Mouse (Mus musculus) CH12.LX (cell line): ENCODE results near the gene Nelfb. TPM values are rescaled to one million over a fixed set of nuclear protein-coding genes. Genes with fewer than 3 reads are reported as not detected.

Experiments
- DNase-seq: peaks from one replicate; pipeline ENCODE4 v3.0.0-alpha.2; 2013; ENCODE audit errors: extremely low read depth
- H3K27ac ChIP-seq: 2 replicates; pipeline ENCODE4 v1.5.1; 2012; ENCODE audit warnings: low read depth, mild to moderate bottlenecking, control low read depth, moderate library complexity; ENCODE audit not compliant: insufficient read depth
- H3K27me3 ChIP-seq: replicated peaks from 2 replicates; pipeline ENCODE3; 2012; ENCODE audit warnings: inconsistent platforms
- H3K36me3 ChIP-seq, 2 experiments: replicated peaks in 1 of 2; 2 replicates each; pipeline versions ENCODE3 to v1.6.1; 2012; ENCODE audit warnings: inconsistent platforms in 1 of 2, low read length in 1 of 2, mild to moderate bottlenecking in 1 of 2, mixed read lengths in 1 of 2, moderate library complexity in 1 of 2; ENCODE audit not compliant: control insufficient read depth in 1 of 2, insufficient read depth in 1 of 2
- H3K4me1 ChIP-seq, 2 experiments: 2 replicates each; pipeline ENCODE4 v1.6.1; 2012; ENCODE audit warnings: inconsistent platforms in 1 of 2, moderate library complexity in 1 of 2; ENCODE audit not compliant: insufficient read depth in 2 of 2, control insufficient read depth in 1 of 2
- H3K4me2 ChIP-seq: 2 replicates; pipeline ENCODE4 v1.6.1; 2012; ENCODE audit warnings: low read depth, mild to moderate bottlenecking, control low read depth; ENCODE audit not compliant: poor library complexity, insufficient read depth, severe bottlenecking
- H3K4me3 ChIP-seq, 3 experiments: fragments of 150-350 bp in 1 of 3; sonication (generic) in 1 of 3; replicated peaks in 1 of 3; 2 replicates each; pipeline versions ENCODE3 to v1.5.1; 2011 to 2012; ENCODE audit warnings: low read depth in 2 of 3, low read length in 2 of 3, mild to moderate bottlenecking in 2 of 3, moderate library complexity in 2 of 3, control low read depth in 1 of 3, improper control_type of control experiment in 1 of 3, inconsistent platforms in 1 of 3, mixed read lengths in 1 of 3; ENCODE audit not compliant: poor library complexity in 1 of 3
- H3K79me2 ChIP-seq: replicated peaks from 2 replicates; pipeline ENCODE4 v1.6.1; 2012; ENCODE audit warnings: mild to moderate bottlenecking, moderate library complexity; ENCODE audit not compliant: control insufficient read depth, poor library complexity, insufficient read depth, severe bottlenecking; ENCODE audit errors: extremely low read depth
- H3K9ac ChIP-seq: 2 replicates; pipeline ENCODE4 v1.6.1; 2012; ENCODE audit warnings: low read depth, mild to moderate bottlenecking, control low read depth, moderate library complexity; ENCODE audit not compliant: insufficient read depth
- H3K9me3 ChIP-seq: replicated peaks from 2 replicates; pipeline ENCODE3; 2012; ENCODE audit warnings: low read length, inconsistent platforms, mixed read lengths
- BHLHE40 ChIP-seq: IDR thresholded peaks from 2 replicates; pipeline ENCODE4 v1.6.1; 2011; ENCODE audit warnings: mild to moderate bottlenecking, low read depth, low read length, improper control_type of control experiment
- CHD2 ChIP-seq: IDR thresholded peaks from 2 replicates; pipeline ENCODE4 v1.6.1; 2011; ENCODE audit warnings: low read length, improper control_type of control experiment
- ELF1 ChIP-seq: IDR thresholded peaks from 2 replicates; pipeline ENCODE4 v1.6.1; 2014; ENCODE audit warnings: low read depth, mild to moderate bottlenecking, inconsistent platforms, low read length, improper control_type of control experiment
- EP300 ChIP-seq: IDR thresholded peaks from 2 replicates; pipeline ENCODE4 v1.6.1; 2011; ENCODE audit warnings: low read length, improper control_type of control experiment
- IRF4 ChIP-seq: IDR thresholded peaks from 2 replicates; pipeline ENCODE4 v1.6.1; 2014; ENCODE audit warnings: low read depth, mild to moderate bottlenecking, inconsistent platforms, low read length, improper control_type of control experiment
- JUN ChIP-seq: IDR thresholded peaks from 2 replicates; pipeline ENCODE4 v1.6.1; 2011; ENCODE audit warnings: low read depth, mild to moderate bottlenecking, low read length, improper control_type of control experiment, moderate library complexity; ENCODE audit not compliant: insufficient read depth
- JUND ChIP-seq: conservative IDR thresholded peaks from 2 replicates; pipeline ENCODE4 v1.6.1; 2011; ENCODE audit warnings: low read depth, low read length, improper control_type of control experiment
- KAT2A ChIP-seq: IDR thresholded peaks from 2 replicates; pipeline ENCODE4 v1.6.1; 2012; ENCODE audit warnings: low read length, improper control_type of control experiment, inconsistent platforms; ENCODE audit not compliant: insufficient replicate concordance
- MAZ ChIP-seq: IDR thresholded peaks from 2 replicates; pipeline ENCODE4 v1.6.1; 2012; ENCODE audit warnings: low read depth, mild to moderate bottlenecking, inconsistent platforms, low read length, improper control_type of control experiment, moderate library complexity
- MEF2A ChIP-seq: IDR thresholded peaks from 2 replicates; pipeline ENCODE4 v1.6.1; 2014; ENCODE audit warnings: low read depth, mild to moderate bottlenecking, inconsistent platforms, low read length, improper control_type of control experiment, borderline replicate concordance
- MXI1 ChIP-seq: IDR thresholded peaks from 2 replicates; pipeline ENCODE4 v1.6.1; 2011; ENCODE audit warnings: mild to moderate bottlenecking, low read depth, low read length, improper control_type of control experiment
- POLR2A ChIP-seq: IDR thresholded peaks from 2 replicates; pipeline ENCODE4 v1.6.1; 2011; ENCODE audit warnings: low read depth, mild to moderate bottlenecking, improper control_type of control experiment, low read length
- RAD21 ChIP-seq: IDR thresholded peaks from 2 replicates; pipeline ENCODE4 v1.6.1; 2011; ENCODE audit warnings: low read depth, mild to moderate bottlenecking, low read length, improper control_type of control experiment, moderate library complexity
- SMC3 ChIP-seq: IDR thresholded peaks from 2 replicates; pipeline ENCODE4 v1.6.1; 2011; ENCODE audit warnings: low read depth, low read length, improper control_type of control experiment
- TBP ChIP-seq: conservative IDR thresholded peaks from 2 replicates; pipeline ENCODE4 v1.6.1; 2011; ENCODE audit warnings: low read depth, low read length, improper control_type of control experiment
- UBTF ChIP-seq: IDR thresholded peaks from 2 replicates; pipeline ENCODE4 v1.6.1; 2012; ENCODE audit warnings: low read depth, mild to moderate bottlenecking, inconsistent platforms, low read length, improper control_type of control experiment, moderate library complexity
- ZC3H11A ChIP-seq: IDR thresholded peaks from 2 replicates; pipeline ENCODE4 v1.6.1; 2012; ENCODE audit warnings: low read depth, mild to moderate bottlenecking, inconsistent platforms, low read length, improper control_type of control experiment
- ZNF384 ChIP-seq: IDR thresholded peaks from 2 replicates; pipeline ENCODE4 v1.6.1; 2012; ENCODE audit warnings: low read depth, low read length, improper control_type of control experiment, inconsistent platforms
- dilution Hi-C: fragments of 300-500 bp; cut with MboI; formaldehyde crosslinking; loops from 2 replicates; pipeline ENCODE4 v1.14.3; 2020; ENCODE audit warnings: low sequenced_read_pairs; ENCODE audit not compliant: extremely low pct_unique_long_range_greater_than_20kb, extremely low pct_ligation_motif_present
- in situ Hi-C: fragments of 300-500 bp; cut with MboI; formaldehyde crosslinking; loops from 3 replicates; pipeline ENCODE4 v1.14.3; 2019; ENCODE audit warnings: low sequenced_read_pairs, low pct_ligation_motif_present, low pct_unique_long_range_greater_than_20kb, mixed read lengths
- polyA plus RNA-seq: library from polyadenylated mRNA; unstranded; fragments of >175 nt; gene quantifications from 2 replicates; pipeline ENCODE4 v1.2.1, GENCODE M21; 2012; ENCODE audit warnings: low read depth; ENCODE audit not compliant: insufficient read length
- total RNA-seq, 2 experiments: library from RNA; depleted of rRNA; stranded (reverse); fragments of 300-350 nt in 1 of 2; fragments of >200 nt in 1 of 2; gene quantifications; 2 replicates each; pipeline ENCODE4 v1.2.3; 2012 to 2014

The Nelfb gene
- total and polyA plus RNA-seq, 3 experiments: 53.6 to 58.0 (median 57.0) TPM

DNA sequence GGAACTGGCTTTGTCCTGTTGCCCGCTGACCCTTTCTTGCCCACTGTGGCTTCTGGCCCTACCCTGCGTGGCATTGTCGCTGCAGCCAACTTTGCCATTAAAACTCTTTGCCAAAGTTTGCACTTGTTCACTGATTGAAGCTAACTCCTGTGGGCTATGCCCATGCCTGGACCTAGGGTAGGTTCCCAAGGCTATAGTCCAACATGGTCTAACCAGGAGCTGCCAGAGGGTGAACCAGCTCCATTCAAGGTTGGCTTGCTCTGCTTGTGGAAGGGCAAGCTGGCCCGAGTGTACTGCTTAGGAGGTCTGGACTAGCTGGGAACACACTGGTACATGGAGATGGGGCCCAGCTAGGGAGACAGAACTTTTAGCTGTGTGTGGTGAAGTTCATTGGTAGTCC is 32.9 kb upstream of the Nelfb start:
- DNase-seq: no peak
- peaks cover 43 to 58% of the 10 kb centered on the region in 2 experiments for H3K36me3 ChIP-seq
- TF ChIP-seq POLR2A (peak; percentile 14; the same call in 1 of the 2 replicates), MXI1 (no peak)
- H3K9me3 ChIP-seq: no peaks in the 10 kb centered on the region
- H3K9ac ChIP-seq: no peak overlapping the region
- no peak overlapping the region for H3K4me2 ChIP-seq
- H3K79me2 ChIP-seq: no peaks in the 10 kb centered on the region
- in situ Hi-C loops (no loop called here), dilution Hi-C loops (no loop called here)
- H3K4me3 ChIP-seq: no peak overlapping the region
- H3K27me3 ChIP-seq: peaks cover 19% of the 10 kb centered on the region
- peaks cover 8 to 16% of the 10 kb centered on the region in 2 experiments for H3K4me1 ChIP-seq
- no peak overlapping the region for H3K27ac ChIP-seq

DNA sequence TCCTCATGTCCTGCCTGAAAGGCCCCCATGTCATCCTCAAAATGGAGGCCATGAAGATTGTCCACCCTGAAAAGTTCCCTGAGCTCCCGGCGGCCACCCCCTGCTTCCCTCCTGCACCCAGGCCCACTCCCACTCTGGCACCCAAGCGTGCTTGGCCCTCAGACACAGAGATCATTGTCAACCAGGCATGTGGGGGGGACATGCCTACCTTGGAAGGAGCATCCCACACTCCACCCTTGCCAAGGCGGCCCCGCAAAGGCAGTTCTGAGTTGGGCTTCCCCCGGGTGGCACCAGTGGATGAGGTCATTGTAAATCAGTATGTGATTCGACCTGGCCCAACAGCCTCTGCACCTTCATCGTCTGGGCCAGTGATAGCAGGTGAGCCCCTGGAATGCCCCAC is 32.1 kb upstream of the Nelfb start:
- peaks cover 8 to 16% of the 10 kb centered on the region in 2 experiments for H3K4me1 ChIP-seq
- no peak for TF ChIP-seq TBP
- TF ChIP-seq BHLHE40: no peak
- no peak for TF ChIP-seq MEF2A
- no peak for TF ChIP-seq JUN
- TF ChIP-seq MAZ: no peak
- TF ChIP-seq SMC3: no peak
- no peak for TF ChIP-seq ZNF384
- no peak for TF ChIP-seq IRF4
- no peak for TF ChIP-seq KAT2A
- no peak for TF ChIP-seq ELF1
- no peak for TF ChIP-seq RAD21
- TF ChIP-seq JUND: no peak
- no peak for TF ChIP-seq EP300
- TF ChIP-seq ZC3H11A: no peak
- no peak for TF ChIP-seq CHD2
- no peak for TF ChIP-seq UBTF
- H3K9ac ChIP-seq: no peak overlapping the region
- peaks cover 26% of the 10 kb centered on the region for H3K27me3 ChIP-seq
- no peak overlapping the region for H3K4me2 ChIP-seq
- H3K79me2 ChIP-seq: no peaks in the 10 kb centered on the region
- in situ Hi-C loops: no loop called here
- no peak overlapping the region for H3K4me3 ChIP-seq
- peaks cover 35 to 50% of the 10 kb centered on the region in 2 experiments for H3K36me3 ChIP-seq
- H3K27ac ChIP-seq: no peak overlapping the region
- dilution Hi-C loops: no loop called here
- DNase-seq: no peak
- no peaks in the 10 kb centered on the region for H3K9me3 ChIP-seq
